Mouse (Mus musculus) cerebral cortex, adult 2 months (tissue): ENCODE data around the gene Clca4b.

Experiments
- WGBS: fragments of 180-500 bp; shearing (Covaris S2); methylation state at CpG from one replicate; pipeline ENCODE4 v1.1.7; 2018; 5-methylcytosine and 5-hydroxymethylcytosine counted together

Gene Clca4b

GRCm38 (mm10) chr3:144932335-144932734 is at the start of gene Clca4b:
Gene Clca4b (minus strand): TSS chr3:144932529.

GRCm38 (mm10) chr3:144980551-144980950 is 48.2 kb upstream of the Clca4b start:
- WGBS, result 61% methylated on average over 6 of the region's 6 CpGs

DNA sequence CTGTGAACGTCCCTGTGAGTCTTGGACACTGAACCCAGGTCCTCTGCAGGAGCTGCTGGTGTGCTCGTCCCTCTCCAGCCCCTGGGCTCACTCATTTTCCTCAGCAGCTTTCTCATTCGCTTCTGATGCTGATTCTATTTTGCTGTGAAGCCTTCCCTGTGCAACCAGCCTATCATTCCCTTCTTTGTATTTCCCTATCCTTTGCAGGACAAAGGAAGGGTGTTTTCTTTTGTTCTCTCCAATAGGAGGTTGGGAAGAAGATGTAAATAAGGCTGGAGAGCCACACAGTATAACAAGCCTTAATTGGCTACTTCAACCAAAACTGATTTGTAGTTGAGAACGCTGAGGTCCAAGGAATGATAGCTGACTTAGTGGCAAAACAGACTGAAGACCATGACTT is 45.3 kb upstream of the Clca4b start:
- WGBS, result 51% methylated on average over 4 of the region's 4 CpGs

- WGBS, result 72% methylated on average over 1 of the region's 1 CpGs
Observed at GRCm38 (mm10) chr3:144976091-144976490, 43.8 kb upstream of the Clca4b start.

GRCm38 (mm10) chr3:144974945-144975344 is 42.6 kb upstream of the Clca4b start, which contains the start of gene Clca4a:
Gene Clca4a (minus strand): TSS chr3:144975045.

GRCm38 (mm10) chr3:144971553-144972270 is 39.4 kb upstream of the Clca4b start:
- WGBS, result 85% methylated on average over 9 of the region's 9 CpGs

DNA sequence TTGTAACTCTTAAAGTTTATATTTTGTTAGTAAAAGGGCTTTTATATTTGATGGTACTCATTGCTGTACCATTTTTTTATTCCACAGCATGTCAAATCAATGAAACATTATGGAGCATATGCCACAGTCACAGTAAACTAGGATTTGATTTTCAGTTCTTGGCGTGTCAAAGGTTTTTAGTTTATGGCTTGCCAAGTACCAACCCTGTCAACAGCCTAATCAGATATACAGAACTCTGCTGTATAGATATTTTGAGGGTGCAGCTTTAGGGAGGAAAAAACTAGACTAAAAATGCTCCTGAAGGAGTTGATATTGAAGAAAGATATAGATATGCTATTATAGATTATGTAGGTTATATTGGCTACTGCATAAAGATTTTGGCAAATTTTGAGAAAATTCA is 37.4 kb upstream of the Clca4b start:
- 84% methylated on average over 1 of the region's 1 CpGs for WGBS

GRCm38 (mm10) chr3:144966074-144966473 is 33.7 kb upstream of the Clca4b start:
- 66% methylated on average over 4 of the region's 4 CpGs for WGBS

GRCm38 (mm10) chr3:144950829-144951228 is 18.5 kb upstream of the Clca4b start:
- 65% methylated on average over 4 of the region's 4 CpGs for WGBS

- 38% methylated on average over 5 of the region's 5 CpGs for WGBS
Observed at GRCm38 (mm10) chr3:144947376-144947775, 15.0 kb upstream of the Clca4b start.

DNA sequence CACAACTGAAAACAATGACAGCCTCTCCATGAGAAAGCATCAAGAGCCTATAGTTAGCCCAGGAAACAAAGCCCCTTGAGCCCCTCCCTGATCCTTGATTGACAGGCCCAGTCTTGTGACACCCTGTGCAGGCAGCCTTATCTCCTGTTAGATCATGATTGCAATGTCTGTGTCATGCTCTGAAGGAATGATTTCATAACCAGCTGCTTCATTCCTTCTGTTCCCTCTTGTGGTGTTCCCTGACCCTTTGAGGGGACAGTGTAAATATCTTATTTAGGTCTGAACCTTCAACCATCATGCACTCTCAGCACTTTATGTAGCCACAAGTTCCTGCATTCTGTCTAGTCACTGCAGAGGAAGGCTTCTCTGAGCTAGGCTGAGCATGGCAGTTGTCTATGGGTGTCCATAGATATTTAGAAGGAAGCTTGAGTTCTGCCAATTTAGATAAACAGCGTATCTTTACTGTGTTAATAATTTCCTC is 722 bp upstream of the Clca4b start:
- WGBS, result 96% methylated on average over 1 of the region's 1 CpGs

- 83% methylated on average over 2 of the region's 2 CpGs for WGBS
Observed at GRCm38 (mm10) chr3:144914014-144914413, 18.3 kb downstream of the Clca4b start.

- 87% methylated on average over 2 of the region's 2 CpGs for WGBS
Observed at GRCm38 (mm10) chr3:144897042-144897678, 35.2 kb downstream of the Clca4b start.

DNA sequence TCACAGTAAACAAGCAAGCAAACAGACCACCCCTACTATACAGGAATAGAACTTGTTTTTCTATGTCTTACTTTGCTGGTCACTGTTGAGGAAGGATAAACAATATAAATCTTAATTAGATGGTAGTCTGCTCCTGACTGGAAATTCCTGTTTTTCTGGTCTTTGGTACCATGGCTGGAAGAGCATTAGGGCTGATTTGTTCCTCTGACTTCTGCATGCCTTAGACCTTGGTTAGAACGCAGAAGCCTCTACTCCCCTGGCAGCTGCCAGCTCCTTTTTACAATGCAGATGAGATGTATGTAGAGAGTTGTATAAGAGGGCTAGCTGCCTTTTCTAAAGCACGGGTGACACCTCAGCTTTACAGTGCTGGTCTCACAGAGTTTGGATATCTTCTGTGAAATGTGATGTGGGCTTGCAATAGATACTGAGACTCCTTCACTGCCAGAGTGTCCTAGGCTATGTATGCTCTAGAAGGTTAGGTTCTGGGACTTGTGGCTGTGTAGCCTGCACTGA is 42.0 kb downstream of the Clca4b start:
- 46% methylated on average over 2 of the region's 2 CpGs for WGBS

DNA sequence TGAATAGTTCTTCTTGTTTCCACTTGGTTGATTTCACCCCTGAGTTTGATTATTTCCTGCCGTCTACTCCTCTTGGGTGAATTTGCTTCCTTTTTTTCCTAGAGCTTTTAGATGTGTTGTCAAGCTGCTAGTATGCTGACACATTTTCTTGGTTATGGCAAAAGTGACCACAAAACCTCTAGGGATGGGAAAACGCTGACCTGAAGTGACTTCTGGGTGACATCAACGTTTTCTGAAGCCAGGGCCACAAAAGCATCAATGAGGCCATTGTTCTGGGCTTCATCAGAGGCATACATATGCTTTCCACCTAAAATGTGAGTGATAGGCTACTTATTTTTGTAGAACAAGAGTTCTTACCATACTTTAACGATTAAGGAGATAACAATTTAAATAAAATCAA is 60.3 kb downstream of the Clca4b start:
- WGBS, result 56% methylated on average over 4 of the region's 4 CpGs
